Mouse (Mus musculus) gastrocnemius, adult 2 months (tissue): Measurements from ENCODE around the gene Sesn1. TPM values are rescaled to one million over a fixed set of nuclear protein-coding genes. Genes with fewer than 3 reads are reported as not detected.
"Not testable (repeated sequence)": the region's sequence is repeated elsewhere in the genome, so short reads cannot be mapped to it uniquely, and the experiment has no call there.

Experiments
- DNase-seq: peaks from one replicate; pipeline ENCODE4 v3.0.0; 2022
- H3K27ac ChIP-seq: fragments of 200-600 bp; 2 replicates; pipeline ENCODE4 v1.8.1; 2022; ENCODE audit warnings: mild to moderate bottlenecking
- H3K4me3 ChIP-seq: fragments of 200-600 bp; 2 replicates; pipeline ENCODE4 v1.8.1; 2022; ENCODE audit warnings: mild to moderate bottlenecking, moderate library complexity
- CTCF ChIP-seq: fragments of 200-600 bp; IDR thresholded peaks from 2 replicates; pipeline ENCODE4 v1.8.1; 2022; ENCODE audit warnings: antibody characterized with exemption, mild to moderate bottlenecking, moderate library complexity
- intact Hi-C: fragments of 180-260 bp; cut with DNase I; formaldehyde crosslinking; loops from one replicate; pipeline ENCODE4 v1.15.1; 2025
- total RNA-seq, 2 experiments: library from RNA; stranded (reverse); gene quantifications; 2 replicates each; pipeline ENCODE4 v1.2.3; 2021

Gene Sesn1
- total RNA-seq, 2 experiments from 2014 or later = 18.5 to 52.7 TPM

DNA sequence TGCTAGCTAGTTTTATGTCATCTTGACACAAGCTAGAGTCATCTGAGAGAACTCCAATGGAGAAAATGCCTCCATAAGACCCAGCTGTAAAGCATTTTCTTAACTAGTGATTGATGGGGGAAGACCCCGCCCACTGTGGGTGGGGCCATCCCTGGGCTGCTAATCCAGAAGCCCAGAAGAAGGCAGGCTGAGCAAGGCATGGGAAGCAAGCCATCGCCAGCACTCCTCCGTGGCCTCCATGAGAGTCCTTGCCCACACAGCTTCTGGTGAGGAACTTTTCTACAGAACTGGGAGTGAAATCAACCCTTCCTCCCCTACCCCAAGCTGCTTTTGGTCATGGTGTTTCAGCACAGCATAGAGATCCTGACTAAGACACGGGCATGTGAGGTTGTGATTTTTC is 129.4 kb downstream of the Sesn1 start:
- no peak for TF ChIP-seq CTCF
- Histone ChIP-seq H3K4me3 (no peak overlapping the region), H3K27ac (no peak overlapping the region)
- intact Hi-C loops = no loop called here
- no peak for DNase-seq

DNA sequence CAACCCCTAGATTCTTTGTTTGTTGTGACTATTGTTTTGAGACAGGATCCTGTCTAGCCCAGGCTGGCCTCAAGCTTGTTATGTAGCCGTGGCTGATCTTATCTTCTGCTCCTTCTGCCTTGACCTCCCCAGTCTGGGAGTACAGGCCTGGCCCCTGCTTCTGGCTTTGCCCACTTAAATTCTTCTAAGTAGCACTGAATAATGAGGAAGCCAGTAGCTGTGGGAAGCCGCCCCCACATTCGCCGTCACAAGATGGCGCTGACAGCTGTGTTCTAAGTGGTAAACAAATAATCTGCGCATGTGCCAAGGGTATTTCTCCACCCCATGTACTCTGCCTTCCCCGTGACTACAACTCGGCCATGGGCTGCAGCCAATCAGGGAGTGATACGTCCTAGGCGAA is 142.6 kb downstream of the Sesn1 start:
- DNase-seq, H3K27ac ChIP-seq, H3K4me3 ChIP-seq, intact Hi-C loops: not testable (repeated sequence)

DNA sequence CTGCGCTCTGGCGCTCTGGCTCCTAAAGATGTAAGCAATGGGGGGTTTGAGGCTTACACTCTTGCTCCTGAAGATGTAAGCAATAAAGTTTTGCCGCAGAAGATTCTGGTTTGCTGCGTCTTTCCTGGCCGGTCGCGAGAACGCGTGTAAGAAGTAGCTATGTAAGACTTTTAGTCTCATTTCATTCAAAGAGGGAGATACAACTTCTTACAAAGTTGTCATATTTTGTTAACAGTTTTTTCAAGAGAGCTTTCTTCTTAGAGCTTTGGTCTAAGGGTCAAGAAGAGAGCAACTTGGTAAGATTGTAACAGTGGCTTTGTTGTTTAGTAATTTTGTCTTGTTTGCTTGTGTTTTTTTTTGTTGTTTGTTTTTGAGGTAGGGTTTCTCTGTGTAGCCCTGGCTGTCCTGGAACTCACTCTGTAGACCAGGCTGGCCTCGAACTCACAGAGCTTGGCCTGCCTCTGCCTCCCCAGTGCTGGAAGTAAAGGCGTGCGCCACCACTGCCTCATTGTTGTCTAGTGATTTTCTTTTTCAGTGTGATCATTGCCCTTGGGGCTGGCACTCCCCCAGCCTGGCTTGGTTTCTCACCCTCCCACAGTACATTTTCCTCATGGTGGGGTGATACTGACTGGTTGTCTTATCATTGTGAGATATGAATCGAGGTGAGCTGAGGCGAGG is 143.3 kb downstream of the Sesn1 start:
- no peak for DNase-seq
- no peak for TF ChIP-seq CTCF
- intact Hi-C loops = no loop called here
- Histone ChIP-seq H3K4me3 (no peak overlapping the region), H3K27ac (no peak overlapping the region)

DNA sequence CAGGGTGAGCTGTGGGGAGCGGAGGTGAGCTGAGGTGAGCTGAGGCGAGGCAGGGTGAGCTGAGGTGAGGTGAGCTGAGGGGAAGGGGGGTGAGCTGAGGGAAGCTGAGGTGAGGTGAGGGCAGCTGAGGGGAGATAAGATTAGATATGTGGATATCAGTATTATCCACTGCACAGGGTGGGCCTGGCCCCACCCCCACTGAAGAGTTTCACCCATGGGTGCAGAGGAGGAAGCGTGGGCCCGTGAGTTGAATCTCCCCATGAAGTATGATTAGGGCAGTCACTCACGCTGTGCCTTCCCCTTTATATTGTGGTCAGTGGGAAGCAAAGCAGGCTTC is 143.8 kb downstream of the Sesn1 start:
- no peak for TF ChIP-seq CTCF
- no peak overlapping the region for H3K4me3 ChIP-seq
- intact Hi-C loops = no loop called here
- DNase-seq = no peak
- no peak overlapping the region for H3K27ac ChIP-seq

DNA sequence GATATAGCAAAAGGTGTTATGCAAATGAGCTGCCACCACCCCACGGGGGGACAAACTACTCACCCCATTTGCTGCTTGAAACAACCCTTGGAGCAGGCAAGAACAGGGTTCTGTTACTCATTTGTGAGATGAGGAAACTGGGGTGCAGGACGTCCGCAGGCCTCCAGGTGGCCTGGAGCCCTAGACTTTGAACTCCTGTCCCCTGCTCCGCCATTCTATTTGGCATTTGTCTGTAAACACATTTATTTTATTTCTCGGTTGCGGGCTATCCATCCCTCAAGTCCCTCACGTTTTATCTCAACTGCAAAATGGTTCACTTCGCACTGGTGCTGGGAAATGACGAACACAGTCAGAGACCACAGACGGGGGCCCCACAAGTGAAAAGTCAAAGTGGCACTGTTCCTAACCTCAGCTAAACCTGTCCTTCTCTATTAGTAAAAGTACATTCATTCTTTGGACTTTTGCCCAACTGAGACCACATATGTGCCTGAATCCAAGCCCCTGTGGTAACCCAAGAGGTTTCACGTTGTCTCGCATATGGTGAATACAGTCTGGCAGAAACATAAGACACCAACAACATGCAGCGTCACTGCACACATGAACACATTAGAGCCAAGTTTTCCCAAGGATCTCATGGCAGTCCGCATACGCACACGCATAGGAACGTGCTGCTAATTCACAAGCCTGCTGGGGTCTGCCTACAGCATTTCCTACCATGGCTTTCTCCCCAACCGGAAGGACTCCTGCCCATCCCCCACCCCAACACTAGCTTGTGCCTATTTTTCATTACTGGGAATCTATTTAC is 147.9 kb downstream of the Sesn1 start:
- H3K4me3 ChIP-seq = no peak overlapping the region
- no peak for TF ChIP-seq CTCF
- H3K27ac ChIP-seq = no peak overlapping the region
- intact Hi-C loops = no loop called here
- DNase-seq = no peak

Other genes with a start within 250 kb of the Sesn1 start
- gene Ccdc162, start 93.3 kb upstream of the Sesn1 start, total RNA-seq = 1 to 10 TPM in 1 of 2 experiments, under 1 TPM in 1; 0.89 to 1.3 TPM
- 1 to 10 TPM; 2.7 to 3.1 TPM for gene Cep57l1, start 64 bp upstream of the Sesn1 start, total RNA-seq
- under 1 TPM; 0.23 to 0.84 TPM for gene Armc2, start 208.5 kb downstream of the Sesn1 start, total RNA-seq